Mouse (Mus musculus) neural tube, embryonic 13.5 days (tissue): ENCODE measurements at regions not wholly inside any gene's neighbourhood (a gene's known extent, or its start where the extent isn't known, plus 50 kb on each side); places are given as distances from the start of the nearest gene placed in this dataset.

Source experiments
- ATAC-seq: fragments of 200-750 bp; cut with Nextera tagmentation; 2 replicates; pipeline ENCODE4 v1.8.0; 2017; ENCODE audit warnings: low read depth, mild to moderate bottlenecking, moderate TSS enrichment, moderate library complexity
- H3K27ac ChIP-seq: fragments of 300-500 bp; sonication (generic); replicated peaks from 2 replicates; pipeline ENCODE4 v1.5.1; 2015; ENCODE audit warnings: moderate library complexity, mild to moderate bottlenecking, inconsistent platforms
- H3K27me3 ChIP-seq: fragments of 300-500 bp; sonication (generic); 2 replicates; pipeline ENCODE4 v1.6.1; 2015; ENCODE audit warnings: mild to moderate bottlenecking, inconsistent platforms
- H3K36me3 ChIP-seq: fragments of 300-500 bp; sonication (generic); 2 replicates; pipeline ENCODE4 v1.6.1; 2015; ENCODE audit warnings: mild to moderate bottlenecking, inconsistent platforms
- H3K4me1 ChIP-seq: fragments of 300-500 bp; sonication (generic); replicated peaks from 2 replicates; pipeline ENCODE4 v1.6.1; 2015; ENCODE audit warnings: inconsistent platforms
- H3K4me2 ChIP-seq: fragments of 300-500 bp; sonication (generic); 2 replicates; pipeline ENCODE4 v1.6.1; 2015; ENCODE audit warnings: inconsistent platforms, mild to moderate bottlenecking, moderate library complexity
- H3K4me3 ChIP-seq: fragments of 300-500 bp; sonication (generic); 2 replicates; pipeline ENCODE4 v1.5.1; 2015; ENCODE audit warnings: mild to moderate bottlenecking, inconsistent platforms
- H3K9ac ChIP-seq: fragments of 300-500 bp; sonication (generic); 2 replicates; pipeline ENCODE4 v1.6.1; 2015; ENCODE audit warnings: moderate library complexity, mild to moderate bottlenecking, inconsistent platforms
- H3K9me3 ChIP-seq: fragments of 300-500 bp; sonication (generic); 2 replicates; pipeline ENCODE4 v1.6.1; 2016; ENCODE audit warnings: inconsistent platforms
- WGBS: fragments of 180-500 bp; shearing (Covaris S2); methylation state at CpG from one replicate; pipeline ENCODE4 v1.1.7; 2015; 5-methylcytosine and 5-hydroxymethylcytosine counted together

GRCm38 (mm10) chr12:50969402-50969801, 320.5 kb upstream of the Prkd1 start:
- WGBS = 34% methylated on average over 3 of the region's 3 CpGs
- no peak overlapping the region for H3K4me2 ChIP-seq
- H3K9ac ChIP-seq = no peak overlapping the region
- H3K27ac ChIP-seq = no peak overlapping the region
- no peaks in the 10 kb centered on the region for H3K27me3 ChIP-seq
- H3K36me3 ChIP-seq = no peaks in the 10 kb centered on the region
- no peak overlapping the region for H3K4me3 ChIP-seq
- H3K4me1 ChIP-seq = no peaks in the 10 kb centered on the region
- ATAC-seq = no peak
- no peaks in the 10 kb centered on the region for H3K9me3 ChIP-seq

GRCm38 (mm10) chr12:50967168-50967810, 318.4 kb upstream of the Prkd1 start:
- Histone ChIP-seq H3K4me1 (no peaks in the 10 kb centered on the region), H3K4me3 (no peak overlapping the region), H3K9ac (no peak overlapping the region), H3K27ac (no peak overlapping the region), H3K27me3 (no peaks in the 10 kb centered on the region), H3K36me3 (no peaks in the 10 kb centered on the region), H3K9me3 (no peaks in the 10 kb centered on the region), H3K4me2 (no peak overlapping the region)
- WGBS = 64% methylated on average over 5 of the region's 5 CpGs
- ATAC-seq = no peak

- no peaks in the 10 kb centered on the region for H3K27me3 ChIP-seq
- no peaks in the 10 kb centered on the region for H3K9me3 ChIP-seq
- 97% methylated on average over 5 of the region's 5 CpGs for WGBS
- no peaks in the 10 kb centered on the region for H3K4me1 ChIP-seq
- H3K4me2 ChIP-seq = no peak overlapping the region
- H3K9ac ChIP-seq = no peak overlapping the region
- H3K27ac ChIP-seq = no peak overlapping the region
- no peak overlapping the region for H3K4me3 ChIP-seq
- no peaks in the 10 kb centered on the region for H3K36me3 ChIP-seq
- ATAC-seq = no peak
Observed at GRCm38 (mm10) chr12:50953971-50954370, 305.1 kb upstream of the Prkd1 start.

GRCm38 (mm10) chr12:50947035-50947434, 298.1 kb upstream of the Prkd1 start:
- no peak overlapping the region for H3K9ac ChIP-seq
- H3K9me3 ChIP-seq = no peaks in the 10 kb centered on the region
- H3K4me2 ChIP-seq = no peak overlapping the region
- no peak overlapping the region for H3K27ac ChIP-seq
- 70% methylated on average over 2 of the region's 2 CpGs for WGBS
- H3K4me1 ChIP-seq = peaks cover 6% of the 10 kb centered on the region
- peaks cover 7% of the 10 kb centered on the region for H3K27me3 ChIP-seq
- no peaks in the 10 kb centered on the region for H3K36me3 ChIP-seq
- no peak for ATAC-seq
- H3K4me3 ChIP-seq = no peak overlapping the region

GRCm38 (mm10) chr12:50943741-50944521, 295.0 kb upstream of the Prkd1 start:
- Histone ChIP-seq H3K27ac (no peak overlapping the region), H3K36me3 (no peaks in the 10 kb centered on the region), H3K27me3 (peaks cover 7% of the 10 kb centered on the region), H3K9me3 (no peaks in the 10 kb centered on the region), H3K4me1 (peaks cover 6% of the 10 kb centered on the region), H3K4me3 (peak overlapping the region; percentile 32), H3K9ac (peak overlapping the region; percentile 76), H3K4me2 (peak overlapping the region; percentile 56)
- peak; percentile 96 for ATAC-seq
- 24% methylated on average over 19 of the region's 19 CpGs for WGBS

- Histone ChIP-seq H3K9me3 (no peaks in the 10 kb centered on the region), H3K4me2 (no peak overlapping the region), H3K27ac (no peak overlapping the region), H3K9ac (no peak overlapping the region), H3K36me3 (no peaks in the 10 kb centered on the region), H3K27me3 (peaks cover 7% of the 10 kb centered on the region), H3K4me1 (peaks cover 6% of the 10 kb centered on the region), H3K4me3 (no peak overlapping the region)
- WGBS = 61% methylated on average over 3 of the region's 3 CpGs
- peak; percentile 52; the same call in 1 of the 2 replicates for ATAC-seq
Observed at GRCm38 (mm10) chr12:50943340-50943739, 294.4 kb upstream of the Prkd1 start.

GRCm38 (mm10) chr12:50935516-50935915, 286.6 kb upstream of the Prkd1 start:
- no peak overlapping the region for H3K27ac ChIP-seq

GRCm38 (mm10) chr12:50932496-50932895, 283.6 kb upstream of the Prkd1 start:
- H3K27ac ChIP-seq = no peak overlapping the region

More at GRCm38 (mm10) chr12:50935516-50935915, 286.6 kb upstream of the Prkd1 start:
- ATAC-seq = no peak
- Histone ChIP-seq H3K9ac (no peak overlapping the region), H3K27me3 (no peaks in the 10 kb centered on the region), H3K4me2 (no peak overlapping the region), H3K4me3 (no peak overlapping the region), H3K4me1 (0 out of 2 replicates have a peak, but pooled peaks cover 4% of the 10 kb centered on the region), H3K36me3 (no peaks in the 10 kb centered on the region), H3K9me3 (no peaks in the 10 kb centered on the region)
- 65% methylated on average over 5 of the region's 5 CpGs for WGBS

GRCm38 (mm10) chr12:50929641-50930040, 280.7 kb upstream of the Prkd1 start:
- no peak overlapping the region for H3K4me3 ChIP-seq
- no peak for ATAC-seq
- 92% methylated on average over 3 of the region's 3 CpGs for WGBS

More at GRCm38 (mm10) chr12:50932496-50932895, 283.6 kb upstream of the Prkd1 start:
- 95% methylated on average over 3 of the region's 3 CpGs for WGBS
- ATAC-seq = no peak
- no peaks in the 10 kb centered on the region for H3K36me3 ChIP-seq
- H3K4me3 ChIP-seq = no peak overlapping the region
- no peaks in the 10 kb centered on the region for H3K27me3 ChIP-seq
- 0 out of 2 replicates have a peak, but pooled peaks cover 4% of the 10 kb centered on the region for H3K4me1 ChIP-seq
- no peak overlapping the region for H3K9ac ChIP-seq
- no peak overlapping the region for H3K4me2 ChIP-seq
- H3K9me3 ChIP-seq = no peaks in the 10 kb centered on the region

GRCm38 (mm10) chr12:50926234-50926633, 277.3 kb upstream of the Prkd1 start:
- Histone ChIP-seq H3K9ac (no peak overlapping the region), H3K4me1 (no peaks in the 10 kb centered on the region), H3K4me2 (no peak overlapping the region), H3K27ac (no peak overlapping the region), H3K4me3 (no peak overlapping the region), H3K9me3 (no peaks in the 10 kb centered on the region), H3K27me3 (no peaks in the 10 kb centered on the region), H3K36me3 (no peaks in the 10 kb centered on the region)
- ATAC-seq = no peak
- WGBS = 30% methylated on average over 2 of the region's 2 CpGs

More at GRCm38 (mm10) chr12:50929641-50930040, 280.7 kb upstream of the Prkd1 start:
- H3K4me1 ChIP-seq = no peaks in the 10 kb centered on the region
- H3K27ac ChIP-seq = no peak overlapping the region
- H3K9me3 ChIP-seq = no peaks in the 10 kb centered on the region
- H3K27me3 ChIP-seq = no peaks in the 10 kb centered on the region
- no peak overlapping the region for H3K4me2 ChIP-seq
- H3K36me3 ChIP-seq = no peaks in the 10 kb centered on the region
- H3K9ac ChIP-seq = no peak overlapping the region

- 87% methylated on average over 1 of the region's 1 CpGs for WGBS
- H3K27me3 ChIP-seq = no peaks in the 10 kb centered on the region
- no peak overlapping the region for H3K9ac ChIP-seq
- H3K9me3 ChIP-seq = peaks cover 8% of the 10 kb centered on the region; the same call in 1 of the 2 replicates
- H3K4me2 ChIP-seq = no peak overlapping the region
- no peaks in the 10 kb centered on the region for H3K4me1 ChIP-seq
- no peak overlapping the region for H3K27ac ChIP-seq
- ATAC-seq = no peak
- no peaks in the 10 kb centered on the region for H3K36me3 ChIP-seq
- no peak overlapping the region for H3K4me3 ChIP-seq
Observed at GRCm38 (mm10) chr12:50921739-50922138, 272.8 kb upstream of the Prkd1 start.

GRCm38 (mm10) chr12:50899609-50900447, 250.9 kb upstream of the Prkd1 start:
- Histone ChIP-seq H3K9ac (no peak overlapping the region), H3K4me3 (no peak overlapping the region), H3K4me1 (no peaks in the 10 kb centered on the region), H3K27me3 (no peaks in the 10 kb centered on the region), H3K9me3 (no peaks in the 10 kb centered on the region), H3K27ac (no peak overlapping the region), H3K36me3 (no peaks in the 10 kb centered on the region), H3K4me2 (no peak overlapping the region)
- no peak for ATAC-seq
- 76% methylated on average over 13 of the region's 13 CpGs for WGBS
